Mouse (Mus musculus) cortical plate, adult 2 months (tissue): ENCODE measurements around the gene 4930539E08Rik.

ENCODE experiments used
- CTCF ChIP-seq: fragments of 200-500 bp; IDR thresholded peaks from 2 replicates; pipeline ENCODE4 v1.5.1; 2011; ENCODE audit warnings: mild to moderate bottlenecking, control low read depth, low read length; ENCODE audit not compliant: insufficient read depth; ENCODE audit errors: extremely low read depth
- POLR2A ChIP-seq: fragments of 200-500 bp; IDR thresholded peaks from 2 replicates; pipeline ENCODE4 v1.6.1; 2011; ENCODE audit warnings: mild to moderate bottlenecking, low read length, control low read depth; ENCODE audit not compliant: insufficient read depth; ENCODE audit errors: extremely low read depth

GRCm38 (mm10) chr17:28928004-28928403, 12.9 kb upstream of the 4930539E08Rik start:
- TF ChIP-seq CTCF (no peak), POLR2A (no peak)
